Mouse (Mus musculus): ENCODE results near the gene Lfng. TPM values are rescaled to one million over a fixed set of nuclear protein-coding genes. Genes with fewer than 3 reads are reported as not detected.

The Lfng gene
- polyA plus RNA-seq, 1 experiment from 2014 or later = 15.4 TPM

GRCm38 (mm10) chr5:140609511-140610272 lies 2.6 kb downstream of the Lfng start:
- Histone ChIP-seq H3K27me3 (replicated peaks; ENCODE audit: control insufficient read depth, insufficient read depth, low read length) (peaks cover 48% of the 10 kb centered on the region), H3K4me1 (replicated peaks; ENCODE audit: control insufficient read depth, insufficient read depth, low read length) (peaks cover 50% of the 10 kb centered on the region), H3K9me3 (ENCODE audit: control insufficient read depth, low read length) (no peaks in the 10 kb centered on the region), H3K27ac (ENCODE audit: low read depth) (peak overlapping the region; percentile 92; the same call in 1 of the 2 replicates), H3K4me2 (ENCODE audit: low read length) (peak overlapping the region; percentile 51), H3K4me3 (ENCODE audit: low read depth, low read length) (peak overlapping the region; percentile 50), H3K9ac (ENCODE audit: low read length) (no peak overlapping the region), H3K36me3 (ENCODE audit: control insufficient read depth, insufficient read depth, low read length) (peaks cover 9% of the 10 kb centered on the region; the same call in 1 of the 2 replicates)
- ATAC-seq (replicated peaks; ENCODE audit: low FRiP score, low TSS enrichment, low read depth) (no peak), DNase-seq (ENCODE audit: low spot score) (no peak)
- 27% methylated on average over 13 of the region's 13 CpGs for WGBS

- H3K4me1 ChIP-seq (replicated peaks; ENCODE audit: control insufficient read depth, insufficient read depth, low read length) = peaks cover 50% of the 10 kb centered on the region
- H3K4me3 ChIP-seq (ENCODE audit: low read depth, low read length) = peak overlapping the region; percentile 14
- DNase-seq (ENCODE audit: low spot score) = no peak
These were observed 3.3 kb downstream of the Lfng start for GRCm38 (mm10) chr5:140610273-140611011.

GRCm38 (mm10) chr5:140611021-140611583 lies 4.0 kb downstream of the Lfng start:
- ATAC-seq (replicated peaks; ENCODE audit: low FRiP score, low TSS enrichment, low read depth) = peak; percentile 65
- WGBS = 10% methylated on average over 21 of the region's 21 CpGs
- peak overlapping the region; percentile 51 for H3K4me2 ChIP-seq (ENCODE audit: low read length)
- H3K9ac ChIP-seq (ENCODE audit: low read length) = peak overlapping the region; percentile 37; the same call in 1 of the 2 replicates
- peaks cover 46% of the 10 kb centered on the region for H3K4me1 ChIP-seq (replicated peaks; ENCODE audit: control insufficient read depth, insufficient read depth, low read length)
- H3K4me3 ChIP-seq (ENCODE audit: low read depth, low read length) = peak overlapping the region; percentile 15
- DNase-seq (ENCODE audit: low spot score) = peak; percentile 86
- no peaks in the 10 kb centered on the region for H3K9me3 ChIP-seq (ENCODE audit: control insufficient read depth, low read length)
- H3K27ac ChIP-seq (ENCODE audit: low read depth) = peak overlapping the region; percentile 92
- H3K27me3 ChIP-seq (replicated peaks; ENCODE audit: control insufficient read depth, insufficient read depth, low read length) = peaks cover 34% of the 10 kb centered on the region
- H3K36me3 ChIP-seq (ENCODE audit: control insufficient read depth, insufficient read depth, low read length) = peaks cover 9% of the 10 kb centered on the region; the same call in 1 of the 2 replicates

More at GRCm38 (mm10) chr5:140610273-140611011, 3.3 kb downstream of the Lfng start:
- 3% methylated on average over 30 of the region's 30 CpGs for WGBS
- H3K4me2 ChIP-seq (ENCODE audit: low read length) = peak overlapping the region; percentile 51
- ATAC-seq (replicated peaks; ENCODE audit: low FRiP score, low TSS enrichment, low read depth) = peak; percentile 55
- peak overlapping the region; percentile 92 for H3K27ac ChIP-seq (ENCODE audit: low read depth)
- peaks cover 9% of the 10 kb centered on the region; the same call in 1 of the 2 replicates for H3K36me3 ChIP-seq (ENCODE audit: control insufficient read depth, insufficient read depth, low read length)
- H3K27me3 ChIP-seq (replicated peaks; ENCODE audit: control insufficient read depth, insufficient read depth, low read length) = peaks cover 41% of the 10 kb centered on the region
- no peaks in the 10 kb centered on the region for H3K9me3 ChIP-seq (ENCODE audit: control insufficient read depth, low read length)
- peak overlapping the region; percentile 37; the same call in 1 of the 2 replicates for H3K9ac ChIP-seq (ENCODE audit: low read length)

GRCm38 (mm10) chr5:140611611-140612185 lies 4.6 kb downstream of the Lfng start:
- Histone ChIP-seq H3K4me1 (replicated peaks; ENCODE audit: control insufficient read depth, insufficient read depth, low read length) (peaks cover 40% of the 10 kb centered on the region), H3K36me3 (ENCODE audit: control insufficient read depth, insufficient read depth, low read length) (peaks cover 9% of the 10 kb centered on the region; the same call in 1 of the 2 replicates), H3K4me2 (ENCODE audit: low read length) (peak overlapping the region; percentile 51), H3K4me3 (ENCODE audit: low read depth, low read length) (peak overlapping the region; percentile 15), H3K27ac (ENCODE audit: low read depth) (peak overlapping the region; percentile 92), H3K9ac (ENCODE audit: low read length) (peak overlapping the region; percentile 29; the same call in 1 of the 2 replicates), H3K9me3 (ENCODE audit: control insufficient read depth, low read length) (no peaks in the 10 kb centered on the region), H3K27me3 (replicated peaks; ENCODE audit: control insufficient read depth, insufficient read depth, low read length) (peaks cover 28% of the 10 kb centered on the region)
- WGBS = 15% methylated on average over 14 of the region's 15 CpGs
- ATAC-seq (replicated peaks; ENCODE audit: low FRiP score, low TSS enrichment, low read depth) (peak; percentile 40), DNase-seq (ENCODE audit: low spot score) (peak; percentile 86)

- no peaks in the 10 kb centered on the region for H3K9me3 ChIP-seq (ENCODE audit: control insufficient read depth, low read length)
- ATAC-seq (replicated peaks; ENCODE audit: low FRiP score, low TSS enrichment, low read depth) = no peak
- H3K27ac ChIP-seq (ENCODE audit: low read depth) = peak overlapping the region; percentile 92
- 54% methylated on average over 18 of the region's 18 CpGs for WGBS
- DNase-seq (ENCODE audit: low spot score) = no peak
- H3K4me1 ChIP-seq (replicated peaks; ENCODE audit: control insufficient read depth, insufficient read depth, low read length) = peaks cover 37% of the 10 kb centered on the region
- peaks cover 9% of the 10 kb centered on the region; the same call in 1 of the 2 replicates for H3K36me3 ChIP-seq (ENCODE audit: control insufficient read depth, insufficient read depth, low read length)
- peaks cover 23% of the 10 kb centered on the region for H3K27me3 ChIP-seq (replicated peaks; ENCODE audit: control insufficient read depth, insufficient read depth, low read length)
- peak overlapping the region; percentile 15 for H3K4me3 ChIP-seq (ENCODE audit: low read depth, low read length)
- peak overlapping the region; percentile 29; the same call in 1 of the 2 replicates for H3K9ac ChIP-seq (ENCODE audit: low read length)
- peak overlapping the region; percentile 51 for H3K4me2 ChIP-seq (ENCODE audit: low read length)
These were observed 5.1 kb downstream of the Lfng start for GRCm38 (mm10) chr5:140612191-140612590.

GRCm38 (mm10) chr5:140614141-140614540 lies 7.0 kb downstream of the Lfng start:
- H3K9me3 ChIP-seq (ENCODE audit: control insufficient read depth, low read length) = no peaks in the 10 kb centered on the region
- H3K4me3 ChIP-seq (ENCODE audit: low read depth, low read length) = no peak overlapping the region
- H3K4me2 ChIP-seq (ENCODE audit: low read length) = no peak overlapping the region
- H3K9ac ChIP-seq (ENCODE audit: low read length) = no peak overlapping the region
- peaks cover 9% of the 10 kb centered on the region; the same call in 1 of the 2 replicates for H3K36me3 ChIP-seq (ENCODE audit: control insufficient read depth, insufficient read depth, low read length)
- no peak for ATAC-seq (replicated peaks; ENCODE audit: low FRiP score, low TSS enrichment, low read depth)
- 94% methylated on average over 10 of the region's 10 CpGs for WGBS
- peaks cover 30% of the 10 kb centered on the region for H3K4me1 ChIP-seq (replicated peaks; ENCODE audit: control insufficient read depth, insufficient read depth, low read length)
- H3K27ac ChIP-seq (ENCODE audit: low read depth) = no peak overlapping the region
- DNase-seq (ENCODE audit: low spot score) = no peak
- H3K27me3 ChIP-seq (replicated peaks; ENCODE audit: control insufficient read depth, insufficient read depth, low read length) = peaks cover 7% of the 10 kb centered on the region

GRCm38 (mm10) chr5:140614837-140615236 lies 7.7 kb downstream of the Lfng start:
- H3K9me3 ChIP-seq (ENCODE audit: control insufficient read depth, low read length) = no peaks in the 10 kb centered on the region
- H3K27me3 ChIP-seq (replicated peaks; ENCODE audit: control insufficient read depth, insufficient read depth, low read length) = peaks cover 3% of the 10 kb centered on the region; the same call in 1 of the 2 replicates
- H3K4me2 ChIP-seq (ENCODE audit: low read length) = no peak overlapping the region
- H3K36me3 ChIP-seq (ENCODE audit: control insufficient read depth, insufficient read depth, low read length) = peaks cover 9% of the 10 kb centered on the region; the same call in 1 of the 2 replicates
- H3K27ac ChIP-seq (ENCODE audit: low read depth) = no peak overlapping the region
- no peak overlapping the region for H3K4me3 ChIP-seq (ENCODE audit: low read depth, low read length)
- peaks cover 25% of the 10 kb centered on the region for H3K4me1 ChIP-seq (replicated peaks; ENCODE audit: control insufficient read depth, insufficient read depth, low read length)
- no peak overlapping the region for H3K9ac ChIP-seq (ENCODE audit: low read length)
- WGBS = 77% methylated on average over 4 of the region's 4 CpGs
- ATAC-seq (replicated peaks; ENCODE audit: low FRiP score, low TSS enrichment, low read depth) (no peak), DNase-seq (ENCODE audit: low spot score) (no peak)

All from intestine, embryonic 14.5 days (tissue).